Mouse (Mus musculus) limb, embryonic 12.5 days (tissue): ENCODE measurements around the gene Gimap8. TPM values are rescaled to one million over a fixed set of nuclear protein-coding genes. Genes with fewer than 3 reads are reported as not detected.

Source experiments
- ATAC-seq: fragments of 200-750 bp; cut with Nextera tagmentation; 2 replicates; pipeline ENCODE4 v1.8.0; 2017; ENCODE audit warnings: low read depth, moderate TSS enrichment; ENCODE audit not compliant: insufficient number of reproducible peaks, insufficient read depth, low FRiP score, low TSS enrichment
- H3K27ac ChIP-seq: fragments of 300-500 bp; sonication (generic); 2 replicates; pipeline ENCODE4 v1.5.1; 2016; ENCODE audit warnings: mild to moderate bottlenecking, moderate library complexity
- H3K27me3 ChIP-seq: fragments of 300-500 bp; sonication (generic); 2 replicates; pipeline ENCODE4 v1.6.1; 2016; ENCODE audit warnings: mild to moderate bottlenecking, moderate library complexity
- H3K36me3 ChIP-seq: fragments of 300-500 bp; sonication (generic); 2 replicates; pipeline ENCODE4 v1.6.1; 2016; ENCODE audit warnings: mild to moderate bottlenecking, moderate library complexity
- H3K4me1 ChIP-seq: fragments of 300-500 bp; sonication (generic); replicated peaks from 2 replicates; pipeline ENCODE4 v1.6.1; 2016
- H3K4me2 ChIP-seq: fragments of 300-500 bp; sonication (generic); 2 replicates; pipeline ENCODE4 v1.6.1; 2016; ENCODE audit warnings: mild to moderate bottlenecking, moderate library complexity
- H3K4me3 ChIP-seq: fragments of 300-500 bp; sonication (generic); replicated peaks from 2 replicates; pipeline ENCODE4 v1.5.1; 2016; ENCODE audit warnings: mild to moderate bottlenecking
- H3K9ac ChIP-seq: fragments of 300-500 bp; sonication (generic); replicated peaks from 2 replicates; pipeline ENCODE4 v1.6.1; 2016; ENCODE audit warnings: mild to moderate bottlenecking, moderate library complexity
- H3K9me3 ChIP-seq: fragments of 300-500 bp; sonication (generic); 2 replicates; pipeline ENCODE4 v1.6.1; 2016; ENCODE audit warnings: mild to moderate bottlenecking, moderate library complexity
- WGBS: fragments of 180-500 bp; shearing (Covaris S2); methylation state at CpG from one replicate; pipeline ENCODE4 v1.1.7; 2016; 5-methylcytosine and 5-hydroxymethylcytosine counted together
- polyA plus RNA-seq: library from polyadenylated mRNA; unstranded; fragments of >200 nt; fragmentation: Nextera tagmentation; extraction: Ambion mirVana; gene quantifications from 2 replicates; pipeline ENCODE4 v1.2.1, GENCODE M21; 2016

Gimap8 gene
- polyA plus RNA-seq, 1 experiment from 2014 or later: 0.66 TPM

DNA sequence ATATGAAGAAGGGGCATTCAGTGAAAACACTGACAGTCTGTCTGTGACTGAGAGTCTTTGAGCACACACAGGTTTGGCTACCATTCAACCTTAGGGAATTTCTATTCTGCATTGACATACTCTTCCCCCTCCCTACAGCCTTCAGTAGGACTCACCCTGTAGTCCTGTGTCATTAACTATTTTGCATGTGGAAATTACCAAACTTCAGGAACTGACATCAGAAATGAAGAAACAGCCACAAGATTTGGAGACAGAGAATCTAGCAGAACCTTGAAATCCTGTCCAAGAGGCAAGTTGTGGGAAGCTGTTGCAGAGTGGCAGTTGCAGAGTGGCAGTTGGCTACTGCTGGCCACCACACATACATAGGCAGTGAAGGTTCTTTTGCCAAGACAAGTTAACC lies 21.0 kb downstream of the Gimap8 start:
- Histone ChIP-seq H3K9ac (no peak overlapping the region), H3K9me3 (no peaks in the 10 kb centered on the region), H3K4me2 (no peak overlapping the region), H3K36me3 (no peaks in the 10 kb centered on the region), H3K27me3 (no peaks in the 10 kb centered on the region), H3K4me1 (no peaks in the 10 kb centered on the region), H3K27ac (no peak overlapping the region), H3K4me3 (no peak overlapping the region)
- no peak for ATAC-seq

DNA sequence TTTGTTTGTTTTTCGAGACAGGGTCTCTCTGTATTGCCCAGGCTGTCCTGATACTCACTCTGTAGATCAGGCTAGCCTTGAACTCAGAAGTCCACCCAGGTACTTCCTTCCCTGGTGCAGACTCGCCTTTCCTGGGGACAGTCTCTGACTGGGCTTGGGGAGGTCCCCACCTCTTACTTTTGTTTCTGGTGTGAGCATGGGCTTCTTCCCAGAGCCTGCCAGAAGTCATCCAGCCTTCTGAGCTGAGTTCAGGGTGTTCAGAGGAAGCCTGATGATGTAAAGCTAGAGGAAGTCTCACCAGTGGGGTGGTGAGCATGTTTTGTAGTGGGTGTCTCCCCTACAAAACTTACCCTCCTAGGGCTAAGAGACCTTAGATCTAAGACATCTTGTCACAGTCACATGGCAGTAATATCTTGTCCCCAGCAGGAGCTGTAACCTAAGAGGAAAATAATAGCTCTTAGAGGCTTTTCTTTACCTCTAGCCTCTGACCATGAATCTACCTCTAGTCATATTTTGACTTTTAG lies 22.5 kb downstream of the Gimap8 start:
- ATAC-seq: no peak
- WGBS: 71% methylated on average over 2 of the region's 2 CpGs
- no peaks in the 10 kb centered on the region for H3K27me3 ChIP-seq
- no peak overlapping the region for H3K4me2 ChIP-seq
- H3K9ac ChIP-seq: no peak overlapping the region
- no peak overlapping the region for H3K4me3 ChIP-seq
- no peaks in the 10 kb centered on the region for H3K4me1 ChIP-seq
- H3K9me3 ChIP-seq: no peaks in the 10 kb centered on the region
- H3K36me3 ChIP-seq: no peaks in the 10 kb centered on the region
- H3K27ac ChIP-seq: no peak overlapping the region

DNA sequence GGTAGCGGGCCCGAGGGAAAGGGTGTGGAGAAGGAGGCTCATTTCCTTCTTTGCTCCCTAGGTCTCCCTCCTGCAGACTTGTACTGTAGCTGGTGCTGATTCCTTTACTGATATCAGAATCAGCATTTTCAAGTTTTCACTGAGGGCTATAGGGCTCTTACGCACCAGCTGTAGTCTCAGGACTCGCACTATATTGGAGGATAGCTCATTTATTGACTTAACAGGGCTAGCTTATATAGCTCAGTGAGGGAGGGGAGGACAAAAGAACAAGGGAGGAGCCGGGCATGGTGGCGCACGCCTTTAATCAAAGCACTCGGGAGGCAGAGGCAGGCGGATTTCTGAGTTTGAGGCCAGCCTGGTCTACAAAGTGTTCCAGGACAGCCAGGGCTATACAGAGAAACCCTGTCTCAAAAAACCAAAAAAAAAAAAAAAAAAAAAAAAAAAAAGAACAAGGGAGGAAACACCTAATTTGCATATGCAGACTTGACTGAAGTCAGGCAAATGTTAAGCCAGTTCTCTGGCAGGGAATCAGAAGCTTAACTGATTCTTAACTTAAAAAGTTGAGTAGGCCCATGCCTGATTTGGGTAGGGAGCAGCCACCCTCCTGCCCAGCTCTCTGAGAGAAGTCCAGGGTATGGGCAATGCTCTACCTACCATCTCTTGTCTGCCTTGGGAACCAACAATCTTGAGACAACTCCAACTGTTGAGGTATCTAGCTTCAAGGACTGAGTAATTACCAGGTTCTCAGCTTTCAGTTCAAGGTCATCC lies 27.4 kb downstream of the Gimap8 start:
- no peak for ATAC-seq
- no peak overlapping the region for H3K4me2 ChIP-seq

DNA sequence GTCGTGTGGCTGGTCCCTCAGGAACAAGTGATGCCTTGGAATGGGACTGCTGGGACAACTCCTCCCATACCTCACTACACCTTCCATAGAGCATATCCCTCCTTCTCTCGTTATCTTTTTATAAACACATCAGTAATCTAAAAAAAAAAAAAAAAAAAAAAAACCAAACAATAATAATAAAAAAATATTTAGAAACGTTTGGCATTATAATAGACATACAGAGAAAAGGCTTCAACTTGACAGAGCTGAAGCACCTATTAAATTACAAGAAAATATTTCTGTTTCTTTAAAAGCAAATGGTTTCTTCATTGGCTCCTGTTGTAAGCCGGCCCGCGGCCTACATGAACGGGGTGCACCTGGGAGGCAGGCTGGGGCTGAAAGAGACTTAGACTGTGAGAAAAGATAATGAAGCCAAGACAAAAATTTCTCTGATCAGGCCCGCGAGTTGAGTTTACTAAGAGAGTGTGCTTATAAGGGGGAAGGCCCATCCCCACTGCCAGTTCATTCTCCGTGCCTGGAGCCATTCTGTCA lies 28.4 kb downstream of the Gimap8 start:
- no peak for ATAC-seq
- Histone ChIP-seq H3K36me3 (no peaks in the 10 kb centered on the region), H3K27me3 (no peaks in the 10 kb centered on the region), H3K9ac (no peak overlapping the region), H3K4me3 (peak overlapping the region; percentile 19), H3K27ac (no peak overlapping the region), H3K9me3 (no peaks in the 10 kb centered on the region), H3K4me1 (no peaks in the 10 kb centered on the region; the same call in 1 of the 2 replicates), H3K4me2 (peak overlapping the region; percentile 42)
- 53% methylated on average over 10 of the region's 10 CpGs for WGBS

More for the DNA sequence above, 27.4 kb downstream of the Gimap8 start:
- Histone ChIP-seq H3K9me3 (no peaks in the 10 kb centered on the region), H3K4me3 (no peak overlapping the region), H3K36me3 (no peaks in the 10 kb centered on the region), H3K27me3 (no peaks in the 10 kb centered on the region), H3K27ac (no peak overlapping the region), H3K4me1 (no peaks in the 10 kb centered on the region; the same call in 1 of the 2 replicates), H3K9ac (no peak overlapping the region)
- WGBS: 94% methylated on average over 9 of the region's 9 CpGs

DNA sequence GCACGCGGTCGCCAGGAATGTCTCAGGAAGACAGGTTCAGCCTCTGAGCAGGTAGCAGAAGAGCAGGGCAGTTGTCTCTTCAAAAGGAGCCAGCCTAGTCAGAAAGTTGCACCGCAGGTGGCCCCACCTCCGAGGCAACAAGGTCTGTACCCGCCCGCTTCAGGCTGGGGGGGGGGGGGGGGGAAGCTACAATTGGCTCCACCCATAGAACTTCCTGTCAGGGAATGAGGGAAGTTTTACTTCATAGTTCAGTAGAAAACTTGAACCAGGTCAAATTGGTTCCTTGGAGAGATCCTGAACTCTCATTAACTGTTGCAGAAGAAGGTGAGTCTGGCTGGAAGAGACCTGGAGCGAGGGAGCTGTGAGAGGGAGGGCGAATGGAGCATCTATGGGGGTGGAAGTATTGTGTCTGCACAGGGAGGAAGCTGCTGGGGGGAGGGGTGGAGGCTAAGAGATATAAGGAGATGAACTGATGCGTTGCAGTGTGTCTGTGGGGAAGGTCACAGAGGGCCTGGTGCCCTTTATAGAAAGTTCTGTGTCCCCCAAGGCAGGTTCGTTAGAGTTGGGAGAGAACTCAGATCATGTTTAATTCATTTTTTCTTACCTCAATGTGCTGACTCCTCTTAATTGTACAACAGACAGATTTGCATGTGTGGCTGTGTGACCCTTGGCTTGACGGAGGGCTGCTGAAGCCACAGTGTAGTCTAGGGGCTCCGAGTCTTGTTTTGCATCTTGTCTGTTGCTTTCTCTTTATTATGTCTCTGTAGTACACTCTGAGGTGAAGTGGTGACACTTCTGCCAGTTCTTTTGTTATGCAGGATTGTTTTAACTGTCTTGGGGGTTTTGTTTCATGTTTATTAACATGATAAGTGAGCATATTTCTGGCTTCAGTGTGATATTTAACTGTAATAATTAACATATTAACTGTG lies 29.2 kb downstream of the Gimap8 start, which contains the start of gene Gimap9:
Gimap9 (plus strand) TSS at position 199 of the 929 bp plus-strand sequence.
- Histone ChIP-seq H3K4me1 (no peaks in the 10 kb centered on the region; the same call in 1 of the 2 replicates), H3K27ac (no peak within 1 kb of the TSS), H3K36me3 (no peaks in the 10 kb centered on the region), H3K9me3 (no peaks in the 10 kb centered on the region), H3K4me3 (peak within 1 kb of the TSS; percentile 19), H3K27me3 (no peaks in the 10 kb centered on the region), H3K9ac (no peak within 1 kb of the TSS), H3K4me2 (peak within 1 kb of the TSS; percentile 42)
- WGBS: 31% methylated on average over 12 of the region's 13 CpGs
- no peak for ATAC-seq

DNA sequence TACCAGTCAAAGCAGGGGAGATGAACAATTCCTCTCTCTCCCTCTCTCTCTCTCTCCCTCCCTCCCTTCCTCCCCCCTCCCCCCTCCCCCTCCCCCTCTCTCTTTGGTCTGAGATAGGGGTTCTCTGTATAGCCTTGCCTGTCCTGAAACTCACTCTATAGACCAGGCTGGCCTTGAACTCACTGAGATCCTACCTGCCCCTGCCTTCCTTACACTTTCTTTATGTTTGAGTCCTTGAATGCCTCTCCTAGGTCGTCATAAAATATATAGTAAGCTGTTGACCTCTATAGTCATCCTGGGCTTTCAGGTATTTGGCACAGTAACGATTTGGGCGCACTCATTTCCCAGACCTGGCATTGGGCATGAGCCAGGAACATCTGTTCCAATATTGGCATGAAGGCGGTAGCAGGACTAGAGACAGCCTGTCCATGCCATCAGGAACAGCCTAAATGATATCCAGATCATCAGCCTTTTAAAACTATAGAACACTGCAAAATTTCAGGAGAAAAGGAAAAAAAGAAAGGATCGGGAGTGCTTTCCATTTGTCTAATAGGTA lies 29.9 kb downstream of the Gimap8 start:
- no peaks in the 10 kb centered on the region; the same call in 1 of the 2 replicates for H3K4me1 ChIP-seq
- no peaks in the 10 kb centered on the region for H3K36me3 ChIP-seq
- 86% methylated on average over 5 of the region's 5 CpGs for WGBS
- no peak overlapping the region for H3K4me2 ChIP-seq
- H3K27ac ChIP-seq: no peak overlapping the region
- no peaks in the 10 kb centered on the region for H3K27me3 ChIP-seq
- no peak overlapping the region for H3K9ac ChIP-seq
- no peak for ATAC-seq
- H3K9me3 ChIP-seq: no peaks in the 10 kb centered on the region
- H3K4me3 ChIP-seq: no peak overlapping the region

DNA sequence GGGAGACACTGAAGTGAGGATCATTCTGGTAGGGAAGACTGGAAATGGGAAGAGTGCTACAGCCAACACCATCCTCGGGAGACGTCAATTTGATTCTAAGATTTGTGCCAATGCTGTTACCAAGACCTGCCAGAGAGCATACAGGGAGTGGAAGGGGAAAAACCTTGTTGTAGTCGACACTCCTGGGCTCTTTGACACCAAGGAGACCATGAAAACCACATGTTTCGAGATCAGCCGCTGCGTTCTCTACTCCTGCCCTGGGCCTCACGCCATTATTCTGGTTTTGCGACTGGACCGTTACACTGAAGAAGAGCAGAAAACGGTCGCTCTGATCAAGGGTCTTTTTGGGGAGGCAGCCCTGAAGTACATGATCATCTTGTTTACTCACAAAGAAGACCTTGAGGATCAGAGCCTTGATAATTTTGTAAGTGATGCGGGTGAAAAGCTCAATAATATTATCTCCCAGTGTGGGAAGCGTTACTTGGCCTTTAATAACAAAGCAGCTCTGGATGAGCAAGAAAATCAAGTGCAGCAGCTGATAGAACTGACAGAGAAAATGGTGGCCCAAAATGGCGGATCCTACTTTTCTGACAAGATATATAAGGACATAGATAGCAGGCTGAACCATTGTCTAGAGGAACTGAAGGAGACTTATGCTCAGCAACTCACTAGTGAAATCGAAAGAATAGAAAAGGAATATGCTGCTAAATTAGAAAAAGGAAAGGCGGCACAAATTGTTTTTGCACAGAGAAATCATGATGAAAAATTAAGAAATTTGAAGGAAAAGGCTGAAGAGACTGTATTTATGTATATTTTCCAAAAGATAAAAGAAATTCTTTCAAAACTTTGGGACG lies 30.7 kb downstream of the Gimap8 start:
- no peak overlapping the region for H3K4me2 ChIP-seq
- no peaks in the 10 kb centered on the region for H3K27me3 ChIP-seq
- ATAC-seq: no peak
- H3K27ac ChIP-seq: no peak overlapping the region
- no peaks in the 10 kb centered on the region for H3K36me3 ChIP-seq
- H3K4me3 ChIP-seq: no peak overlapping the region
- H3K9me3 ChIP-seq: no peaks in the 10 kb centered on the region
- no peak overlapping the region for H3K9ac ChIP-seq
- WGBS: 91% methylated on average over 17 of the region's 17 CpGs
- H3K4me1 ChIP-seq: no peaks in the 10 kb centered on the region; the same call in 1 of the 2 replicates

DNA sequence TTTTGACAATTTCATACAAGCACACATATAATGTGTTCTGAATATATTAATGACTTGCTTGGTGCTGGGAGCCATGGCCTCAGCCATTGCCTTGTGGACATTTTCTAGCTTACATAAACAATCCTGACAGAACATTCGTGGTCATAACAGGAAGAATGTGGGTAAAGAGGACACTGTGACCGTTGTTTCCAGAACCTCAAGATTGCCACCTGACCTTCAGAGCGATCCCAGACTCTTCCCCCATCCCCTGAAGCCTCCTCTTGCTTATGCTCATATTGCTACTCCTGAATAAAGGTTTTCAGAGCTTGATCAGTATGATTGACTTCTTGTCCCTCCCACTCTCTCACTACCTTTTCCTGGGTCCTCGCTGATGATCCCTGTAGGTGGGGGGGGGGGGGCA lies 31.4 kb downstream of the Gimap8 start:
- H3K4me2 ChIP-seq: no peak overlapping the region
- H3K27me3 ChIP-seq: no peaks in the 10 kb centered on the region
- H3K4me1 ChIP-seq: no peaks in the 10 kb centered on the region; the same call in 1 of the 2 replicates
- no peaks in the 10 kb centered on the region for H3K9me3 ChIP-seq
- WGBS: 86% methylated on average over 4 of the region's 4 CpGs
- H3K36me3 ChIP-seq: no peaks in the 10 kb centered on the region
- no peak overlapping the region for H3K27ac ChIP-seq
- H3K4me3 ChIP-seq: no peak overlapping the region
- H3K9ac ChIP-seq: no peak overlapping the region
- no peak for ATAC-seq

DNA sequence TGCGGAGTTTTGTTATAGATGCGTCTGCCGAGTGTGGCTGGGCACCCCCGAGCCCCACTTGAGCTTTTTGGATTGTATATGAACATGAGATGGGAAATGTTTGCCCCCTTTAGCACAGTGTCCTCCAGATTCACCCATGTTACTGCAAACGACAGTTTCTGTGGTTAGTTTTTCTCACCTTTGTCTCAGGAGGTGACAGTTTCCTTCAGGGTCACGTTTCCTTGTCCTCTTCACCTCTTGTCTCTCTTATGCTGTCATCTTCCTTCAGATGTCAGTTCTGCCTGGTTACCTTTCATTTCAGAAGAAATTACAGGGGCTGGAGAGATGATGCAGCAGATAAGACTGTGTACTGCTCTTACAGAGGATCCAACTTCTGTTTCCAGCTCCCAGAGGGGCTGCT lies 32.7 kb downstream of the Gimap8 start:
- 75% methylated on average over 6 of the region's 6 CpGs for WGBS
- Histone ChIP-seq H3K4me3 (no peak overlapping the region), H3K4me1 (no peaks in the 10 kb centered on the region; the same call in 1 of the 2 replicates), H3K9ac (no peak overlapping the region), H3K9me3 (no peaks in the 10 kb centered on the region), H3K27ac (no peak overlapping the region), H3K36me3 (no peaks in the 10 kb centered on the region), H3K4me2 (no peak overlapping the region), H3K27me3 (no peaks in the 10 kb centered on the region)
- ATAC-seq: no peak

DNA sequence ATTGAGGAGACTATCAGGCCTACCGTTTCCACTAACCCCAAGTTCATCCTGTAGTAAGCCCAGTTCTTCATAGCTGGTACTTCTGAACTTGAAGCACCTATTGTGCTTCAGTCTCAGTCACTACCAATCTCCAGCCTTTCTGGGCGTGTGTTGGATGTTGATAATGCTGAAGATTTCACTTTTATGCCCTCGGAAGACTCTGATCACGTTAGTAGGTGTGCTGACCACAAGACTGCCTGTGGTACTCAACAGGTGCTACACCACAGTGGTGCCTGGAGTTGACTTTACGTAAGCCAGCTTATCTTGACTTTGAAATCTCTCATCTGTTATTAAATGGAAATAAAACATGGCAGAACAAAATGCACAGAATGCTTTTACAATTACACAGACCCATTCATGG lies 33.4 kb downstream of the Gimap8 start:
- no peak for ATAC-seq
- H3K27ac ChIP-seq: no peak overlapping the region
- H3K27me3 ChIP-seq: no peaks in the 10 kb centered on the region
- H3K36me3 ChIP-seq: no peaks in the 10 kb centered on the region
- H3K9me3 ChIP-seq: no peaks in the 10 kb centered on the region
- no peaks in the 10 kb centered on the region; the same call in 1 of the 2 replicates for H3K4me1 ChIP-seq
- no peak overlapping the region for H3K4me2 ChIP-seq
- no peak overlapping the region for H3K9ac ChIP-seq
- WGBS: 76% methylated on average over 5 of the region's 5 CpGs
- no peak overlapping the region for H3K4me3 ChIP-seq
